Mouse (Mus musculus) kidney, embryonic 15.5 days (tissue): ENCODE results near the gene Pex1. TPM values are rescaled to one million over a fixed set of nuclear protein-coding genes. Genes with fewer than 3 reads are reported as not detected.

Experiments
- ATAC-seq: fragments of 200-750 bp; cut with Nextera tagmentation; replicated peaks from 2 replicates; pipeline ENCODE4 v1.8.0; 2017; ENCODE audit warnings: moderate TSS enrichment; ENCODE audit not compliant: low FRiP score
- H3K27ac ChIP-seq: fragments of 300-500 bp; sonication (generic); 2 replicates; pipeline ENCODE4 v1.5.1; 2015; ENCODE audit warnings: mild to moderate bottlenecking, inconsistent platforms
- H3K27me3 ChIP-seq: fragments of 300-500 bp; sonication (generic); 2 replicates; pipeline ENCODE4 v1.6.1; 2015; ENCODE audit warnings: inconsistent platforms
- H3K36me3 ChIP-seq: fragments of 300-500 bp; sonication (generic); 2 replicates; pipeline ENCODE4 v1.6.1; 2015; ENCODE audit warnings: inconsistent platforms
- H3K4me1 ChIP-seq: fragments of 300-500 bp; sonication (generic); 2 replicates; pipeline ENCODE4 v1.6.1; 2015; ENCODE audit warnings: inconsistent platforms
- H3K4me2 ChIP-seq: fragments of 300-500 bp; sonication (generic); 2 replicates; pipeline ENCODE4 v1.6.1; 2015; ENCODE audit warnings: moderate library complexity, mild to moderate bottlenecking, inconsistent platforms
- H3K4me3 ChIP-seq: fragments of 300-500 bp; sonication (generic); replicated peaks from 2 replicates; pipeline ENCODE4 v1.5.1; 2015; ENCODE audit warnings: mild to moderate bottlenecking, inconsistent platforms
- H3K9ac ChIP-seq: fragments of 300-500 bp; sonication (generic); 2 replicates; pipeline ENCODE4 v1.6.1; 2015; ENCODE audit warnings: mild to moderate bottlenecking, inconsistent platforms
- H3K9me3 ChIP-seq: fragments of 300-500 bp; sonication (generic); replicated peaks from 2 replicates; pipeline ENCODE4 v1.6.1; 2016; ENCODE audit warnings: inconsistent platforms
- WGBS: fragments of 180-500 bp; shearing (Covaris S2); methylation state at CpG from one replicate; pipeline ENCODE4 v1.1.7; 2015; ENCODE audit warnings: mixed read lengths; 5-methylcytosine and 5-hydroxymethylcytosine counted together
- microRNA-seq: library from miRNA; unstranded; fragments of <30 nt; microRNA quantifications from one replicate; pipeline ENCODE4, GENCODE M21; 2016
- polyA plus RNA-seq: library from polyadenylated mRNA; unstranded; fragments of >200 nt; fragmentation: Nextera tagmentation; extraction: Ambion mirVana; gene quantifications from 2 replicates; pipeline ENCODE4 v1.2.1, GENCODE M21; 2015

The Pex1 gene
- polyA plus RNA-seq, 1 experiment from 2014 or later: 18.3 TPM

DNA sequence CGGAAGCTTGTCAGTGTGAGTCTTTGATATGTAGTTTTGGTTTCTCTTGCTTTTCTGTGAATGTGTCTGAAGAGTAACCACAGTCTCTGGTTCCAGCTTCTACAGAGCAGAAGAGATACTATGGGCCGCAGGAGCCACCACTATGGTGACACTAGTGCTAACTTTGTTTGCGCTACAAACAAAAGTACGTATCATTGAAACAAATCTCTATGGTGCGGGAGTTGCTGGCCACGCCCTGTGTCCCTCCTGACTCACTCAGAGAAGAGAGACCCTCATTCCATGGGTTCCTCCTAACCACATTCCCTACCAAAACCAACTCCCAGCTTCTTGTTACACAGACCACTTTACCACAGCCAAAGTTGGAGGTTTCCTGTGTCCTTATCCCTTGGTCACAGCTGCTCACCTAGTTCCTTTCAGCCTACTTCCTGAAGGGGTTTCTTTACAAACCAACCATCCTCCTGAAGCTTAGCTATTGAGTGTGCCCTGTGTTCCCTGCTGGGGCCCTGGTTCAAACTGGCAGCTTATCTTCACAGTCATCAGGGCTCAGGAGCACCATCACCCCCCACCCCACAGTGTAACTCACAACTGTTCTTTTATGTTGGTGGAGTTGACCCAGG is 74.2 kb downstream of the Pex1 start:
- Histone ChIP-seq H3K36me3 (no peaks in the 10 kb centered on the region), H3K27ac (no peak overlapping the region), H3K4me1 (no peaks in the 10 kb centered on the region), H3K9me3 (no peaks in the 10 kb centered on the region), H3K4me2 (no peak overlapping the region), H3K27me3 (no peaks in the 10 kb centered on the region), H3K9ac (no peak overlapping the region), H3K4me3 (no peak overlapping the region)
- WGBS: 78% methylated on average over 6 of the region's 6 CpGs
- no peak for ATAC-seq

Small RNA genes lying within 50 kb of the gene (microRNA-seq; reads per million reads assigned to microRNA genes)
- gene Gm26238: not detected

Other genes starting within 250 kb of the Pex1 start
- gene Fam133b, start 52.2 kb upstream of the Pex1 start, polyA plus RNA-seq: 31.4 and 31.6 TPM in 2 replicates
- 3.0 and 3.4 TPM in 2 replicates for gene 1700109H08Rik, start 24.5 kb upstream of the Pex1 start, polyA plus RNA-seq
- gene Rbm48, start 519 bp downstream of the Pex1 start, polyA plus RNA-seq: 14.1 and 15.1 TPM in 2 replicates
- gene Tmbim7, start 55.1 kb downstream of the Pex1 start, polyA plus RNA-seq: not detected in 2 replicates
- gene Gatad1, start 61.1 kb downstream of the Pex1 start, polyA plus RNA-seq: 71.5 and 73.3 TPM in 2 replicates
- gene Ankib1, start 206.9 kb downstream of the Pex1 start, polyA plus RNA-seq: 11.9 and 12.3 TPM in 2 replicates
- gene Krit1, start 207.1 kb downstream of the Pex1 start, polyA plus RNA-seq: 47.6 and 48.8 TPM in 2 replicates
- gene Lrrd1, start 249.1 kb downstream of the Pex1 start, polyA plus RNA-seq: 0.09 TPM in 1 of 2 replicates, not detected in the other